Mouse (Mus musculus): ENCODE measurements around the gene Rtl1. TPM values are rescaled to one million over a fixed set of nuclear protein-coding genes. Genes with fewer than 3 reads are reported as not detected.

The Rtl1 gene
- polyA plus RNA-seq, 1 experiment from 2014 or later, result 0.97 TPM

GRCm38 (mm10) chr12:109542635-109543249 is 57.4 kb downstream of the Rtl1 start:
- H3K4me2 ChIP-seq, result no peak overlapping the region
- H3K4me3 ChIP-seq (replicated peaks), result 0 out of 2 replicates have a peak overlapping the region, but pooled peaks have one; percentile 9

GRCm38 (mm10) chr12:109542011-109542410 is 58.1 kb downstream of the Rtl1 start:
- Histone ChIP-seq H3K4me3 (replicated peaks) (peak overlapping the region; percentile 46), H3K9ac (0 out of 2 replicates have a peak overlapping the region, but pooled peaks have one; percentile 7), H3K27me3 (peaks cover 9% of the 10 kb centered on the region; the same call in 1 of the 2 replicates), H3K9me3 (replicated peaks) (peaks cover 47% of the 10 kb centered on the region), H3K27ac (no peak overlapping the region), H3K4me2 (peak overlapping the region; percentile 57), H3K36me3 (0 out of 2 replicates have a peak, but pooled peaks cover 6% of the 10 kb centered on the region), H3K4me1 (0 out of 2 replicates have a peak, but pooled peaks cover 12% of the 10 kb centered on the region)
- ATAC-seq (replicated peaks; ENCODE audit: low FRiP score), result no peak
- WGBS, result 38% methylated on average over 14 of the region's 14 CpGs

More at GRCm38 (mm10) chr12:109542635-109543249, 57.4 kb downstream of the Rtl1 start:
- H3K27me3 ChIP-seq, result peaks cover 9% of the 10 kb centered on the region; the same call in 1 of the 2 replicates
- H3K9ac ChIP-seq, result no peak overlapping the region
- peaks cover 41% of the 10 kb centered on the region for H3K9me3 ChIP-seq (replicated peaks)
- peak; percentile 31; the same call in 1 of the 2 replicates for ATAC-seq (replicated peaks; ENCODE audit: low FRiP score)
- 0 out of 2 replicates have a peak, but pooled peaks cover 16% of the 10 kb centered on the region for H3K4me1 ChIP-seq
- 66% methylated on average over 17 of the region's 17 CpGs for WGBS
- 0 out of 2 replicates have a peak, but pooled peaks cover 6% of the 10 kb centered on the region for H3K36me3 ChIP-seq
- no peak overlapping the region for H3K27ac ChIP-seq

GRCm38 (mm10) chr12:109541540-109541899 is 58.6 kb downstream of the Rtl1 start:
- peaks cover 9% of the 10 kb centered on the region; the same call in 1 of the 2 replicates for H3K27me3 ChIP-seq
- peak overlapping the region; percentile 25; the same call in 1 of the 2 replicates for H3K9ac ChIP-seq
- no peak overlapping the region for H3K27ac ChIP-seq
- H3K4me1 ChIP-seq, result 0 out of 2 replicates have a peak, but pooled peaks cover 10% of the 10 kb centered on the region
- 36% methylated on average over 16 of the region's 16 CpGs for whole genome bisulfite sequencing
- ATAC-seq (replicated peaks; ENCODE audit: low FRiP score), result no peak
- peak overlapping the region; percentile 57 for H3K4me2 ChIP-seq
- H3K9me3 ChIP-seq (replicated peaks), result peaks cover 47% of the 10 kb centered on the region
- 0 out of 2 replicates have a peak, but pooled peaks cover 6% of the 10 kb centered on the region for H3K36me3 ChIP-seq
- H3K4me3 ChIP-seq (replicated peaks), result peak overlapping the region; percentile 46

GRCm38 (mm10) chr12:109540739-109541539 is 59.2 kb downstream of the Rtl1 start:
- peak; percentile 73; the same call in 1 of the 2 replicates for ATAC-seq (replicated peaks; ENCODE audit: low FRiP score)
- Histone ChIP-seq H3K9me3 (replicated peaks) (peaks cover 47% of the 10 kb centered on the region), H3K4me2 (peak overlapping the region; percentile 57), H3K4me3 (replicated peaks) (peak overlapping the region; percentile 46), H3K9ac (peak overlapping the region; percentile 25; the same call in 1 of the 2 replicates), H3K27ac (no peak overlapping the region), H3K4me1 (0 out of 2 replicates have a peak, but pooled peaks cover 6% of the 10 kb centered on the region), H3K27me3 (peaks cover 9% of the 10 kb centered on the region; the same call in 1 of the 2 replicates), H3K36me3 (0 out of 2 replicates have a peak, but pooled peaks cover under 1% of the 10 kb centered on the region)
- 55% methylated on average over 30 of the region's 30 CpGs for WGBS

GRCm38 (mm10) chr12:109539950-109540349 is 60.2 kb downstream of the Rtl1 start:
- Histone ChIP-seq H3K9me3 (replicated peaks) (peaks cover 47% of the 10 kb centered on the region), H3K4me3 (replicated peaks) (peak overlapping the region; percentile 46), H3K27ac (no peak overlapping the region), H3K4me2 (peak overlapping the region; percentile 57), H3K27me3 (peaks cover 9% of the 10 kb centered on the region; the same call in 1 of the 2 replicates), H3K9ac (no peak overlapping the region), H3K4me1 (peaks cover 7% of the 10 kb centered on the region; the same call in 1 of the 2 replicates), H3K36me3 (no peaks in the 10 kb centered on the region)
- ATAC-seq (replicated peaks; ENCODE audit: low FRiP score), result no peak
- WGBS, result 64% methylated on average over 13 of the region's 13 CpGs

MicroRNA genes within 50 kb of the gene (microRNA counts, 519-probe panel; counts per million panel counts)
- microRNA mmu-miR-1188 (2,080 counts per million, percentile 20 among the panel's probes with 10 or more counts), microRNA mmu-miR-127 (2,981 counts per million, percentile 78 among the panel's probes with 10 or more counts), microRNA mmu-miR-136 (3,190 counts per million, percentile 85 among the panel's probes with 10 or more counts), microRNA mmu-miR-1906 (2,727 counts per million, percentile 65 among the panel's probes with 10 or more counts), microRNA mmu-miR-337-3p (2,480 counts per million, percentile 43 among the panel's probes with 10 or more counts), microRNA mmu-miR-337-5p (2,581 counts per million, percentile 52 among the panel's probes with 10 or more counts), microRNA mmu-miR-341 (31.7 counts per million), microRNA mmu-miR-370 (2,734 counts per million, percentile 66 among the panel's probes with 10 or more counts), microRNA mmu-miR-431 (2,994 counts per million, percentile 79 among the panel's probes with 10 or more counts), microRNA mmu-miR-432 (1,465 counts per million, percentile 7 among the panel's probes with 10 or more counts), microRNA mmu-miR-433 (2,759 counts per million, percentile 68 among the panel's probes with 10 or more counts), microRNA mmu-miR-434-3p (2,905 counts per million, percentile 75 among the panel's probes with 10 or more counts), microRNA mmu-miR-434-5p (2,302 counts per million, percentile 30 among the panel's probes with 10 or more counts), microRNA mmu-miR-493 (2,829 counts per million, percentile 71 among the panel's probes with 10 or more counts), microRNA mmu-miR-540-3p (31.7 counts per million), microRNA mmu-miR-540-5p (31.7 counts per million), microRNA mmu-miR-665 (1,871 counts per million, percentile 12 among the panel's probes with 10 or more counts), microRNA mmu-miR-673-3p (31.7 counts per million), microRNA mmu-miR-673-5p (31.7 counts per million), microRNA mmu-miR-770-3p (2,271 counts per million, percentile 28 among the panel's probes with 10 or more counts), microRNA mmu-miR-770-5p (2,042 counts per million, percentile 18 among the panel's probes with 10 or more counts)

Small RNA genes within 50 kb of the gene (microRNA-seq; reads per million reads assigned to microRNA genes)
- not detected for gene Gm23912
- 2.8 reads per million, percentile 14 among the genes with 10 or more reads in this experiment for gene Mir1188
- gene Mir127, result 2,877 reads per million, percentile 88 among the genes with 10 or more reads in this experiment
- not detected for gene Mir136
- gene Mir1906-1, result not detected
- 1.5 reads per million, percentile 2 among the genes with 10 or more reads in this experiment for gene Mir3070a
- gene Mir3070b, result not detected
- not detected for gene Mir3071
- gene Mir337, result not detected
- 287 reads per million, percentile 69 among the genes with 10 or more reads in this experiment for gene Mir341
- not detected for gene Mir3544
- 156 reads per million, percentile 62 among the genes with 10 or more reads in this experiment for gene Mir370
- gene Mir431, result 1,781 reads per million, percentile 84 among the genes with 10 or more reads in this experiment
- gene Mir432, result not detected
- gene Mir433, result 381 reads per million, percentile 72 among the genes with 10 or more reads in this experiment
- gene Mir434, result 584 reads per million, percentile 76 among the genes with 10 or more reads in this experiment
- 36.4 reads per million, percentile 45 among the genes with 10 or more reads in this experiment for gene Mir493
- 244 reads per million, percentile 68 among the genes with 10 or more reads in this experiment for gene Mir540
- 144 reads per million, percentile 62 among the genes with 10 or more reads in this experiment for gene Mir665
- gene Mir673, result 56.1 reads per million, percentile 50 among the genes with 10 or more reads in this experiment
- gene Mir770, result 30.1 reads per million, percentile 43 among the genes with 10 or more reads in this experiment

Other genes with a start within 250 kb of the Rtl1 start
- gene Dlk1, start 147.5 kb downstream of the Rtl1 start, polyA plus RNA-seq (2015; fragmentation: Nextera tagmentation; extraction: Ambion mirVana), result 116 and 182 TPM in 2 replicates